Mouse (Mus musculus): ENCODE measurements around the gene Gp1ba. TPM values are rescaled to one million over a fixed set of nuclear protein-coding genes. Genes with fewer than 3 reads are reported as not detected.

Gene Gp1ba
- polyA plus RNA-seq, 2 experiments, result 4.5 to 7.6 TPM

DNA sequence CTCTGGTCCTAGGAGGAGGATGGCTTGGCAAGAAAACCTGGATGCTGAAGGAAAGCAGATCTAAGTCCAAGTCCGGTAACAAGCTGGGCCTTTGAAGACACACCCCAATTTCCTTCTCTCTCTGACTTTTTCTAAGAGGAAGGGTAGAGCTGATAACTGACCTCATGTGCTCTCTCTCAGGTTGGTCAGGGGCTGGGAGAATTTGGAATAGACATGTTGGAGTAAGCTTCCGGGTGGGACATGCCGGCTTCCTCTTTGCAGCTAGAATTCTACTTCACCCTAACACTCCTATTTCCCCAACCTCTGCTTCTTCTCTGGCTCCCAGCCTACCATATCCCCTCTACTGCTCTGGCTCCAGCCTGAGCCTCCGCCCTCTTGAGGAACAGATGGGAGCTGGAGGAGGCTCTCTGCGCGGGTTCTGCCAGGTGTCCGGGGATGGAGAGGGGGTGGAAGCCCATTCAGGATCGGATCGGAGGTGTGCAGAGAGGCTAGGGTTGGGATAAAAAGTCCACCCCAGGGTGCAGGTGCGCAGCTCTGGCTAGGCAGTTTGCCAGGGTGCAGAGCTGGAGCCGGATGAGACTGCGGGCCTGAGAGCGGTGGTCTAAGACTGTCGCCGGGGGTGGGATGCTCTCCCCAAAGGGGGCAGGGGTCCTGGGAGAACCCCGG lies 48.1 kb downstream of the Gp1ba start:
- Histone ChIP-seq H3K4me3 (ENCODE audit: insufficient read depth in 1 of 2, low read depth in 2 of 2, low read length in 2 of 2) (peak overlapping the region; percentile 75 to 84), H3K4me2 (ENCODE audit: low read depth) (peak overlapping the region; percentile 83), H3K4me1 (replicated peaks; ENCODE audit: control insufficient read depth in 2 of 2, insufficient read depth in 2 of 2, low read length in 1 of 2) (peaks cover 0 to 14% of the 10 kb centered on the region in 2 experiments; a peak in 3 of 4 replicates), H3K36me3 (replicated peaks; ENCODE audit: control insufficient read depth, insufficient read depth, low read depth) (no peaks in the 10 kb centered on the region; the same call in 1 of the 2 replicates), H3K27me3 (ENCODE audit: control insufficient read depth, insufficient read depth, low read length) (no peaks in the 10 kb centered on the region; the same call in 1 of the 2 replicates), H3K9ac (replicated peaks) (peak overlapping the region; percentile 69), H3K9me3 (ENCODE audit: control insufficient read depth, low read length) (no peaks in the 10 kb centered on the region), H3K27ac (no peak overlapping the region)
- TF ChIP-seq CTCF (IDR thresholded peaks at IDR 0.05; ENCODE audit: low read depth) (0 out of 2 replicates have a peak, but pooled peaks have one; percentile 13), EP300 (IDR thresholded peaks at IDR 0.05; ENCODE audit: low read depth) (no peak)
- DNase-seq (ENCODE audit: low read depth in 3 of 3, low spot score in 3 of 3) (no peak), ATAC-seq (ENCODE audit: insufficient read depth) (peak; percentile 20)
- WGBS (ENCODE audit: insufficient replicate concordance), result 3% methylated on average over 16 of the region's 16 CpGs

GRCm38 (mm10) chr11:70687601-70688199 lies 48.8 kb downstream of the Gp1ba start, which contains the start of gene Camta2:
Gene Camta2 (minus strand): TSS chr11:70688105.
- no peaks in the 10 kb centered on the region for H3K9me3 ChIP-seq (ENCODE audit: control insufficient read depth, low read length)
- DNase-seq (ENCODE audit: low read depth in 3 of 3, low spot score in 3 of 3), result no peak
- H3K36me3 ChIP-seq (replicated peaks; ENCODE audit: control insufficient read depth, insufficient read depth, low read depth), result no peaks in the 10 kb centered on the region
- peak within 1 kb of the TSS; percentile 69 for H3K9ac ChIP-seq (replicated peaks)
- H3K27ac ChIP-seq, result no peak within 1 kb of the TSS
- H3K4me2 ChIP-seq (ENCODE audit: low read depth), result peak within 1 kb of the TSS; percentile 83
- ATAC-seq (ENCODE audit: insufficient read depth), result peak; percentile 73
- H3K27me3 ChIP-seq (ENCODE audit: control insufficient read depth, insufficient read depth, low read length), result no peaks in the 10 kb centered on the region; the same call in 1 of the 2 replicates
- under 1% methylated on average over 48 of the region's 55 CpGs for WGBS (ENCODE audit: insufficient replicate concordance)
- peaks cover 0 to 9% of the 10 kb centered on the region in 2 experiments; a peak in 3 of 4 replicates for H3K4me1 ChIP-seq (replicated peaks; ENCODE audit: control insufficient read depth in 2 of 2, insufficient read depth in 2 of 2, low read length in 1 of 2)
- peak within 1 kb of the TSS; percentile 75 to 84 for H3K4me3 ChIP-seq (ENCODE audit: insufficient read depth in 1 of 2, low read depth in 2 of 2, low read length in 2 of 2)
- TF ChIP-seq EP300 (IDR thresholded peaks at IDR 0.05; ENCODE audit: low read depth) (no peak), CTCF (IDR thresholded peaks at IDR 0.05; ENCODE audit: low read depth) (peak; percentile 59)

- DNase-seq (ENCODE audit: low read depth in 3 of 3, low spot score in 3 of 3) (no peak), ATAC-seq (ENCODE audit: insufficient read depth) (no peak)
- WGBS (ENCODE audit: insufficient replicate concordance), result 42% methylated on average over 8 of the region's 8 CpGs
- Histone ChIP-seq H3K4me1 (replicated peaks; ENCODE audit: control insufficient read depth in 2 of 2, insufficient read depth in 2 of 2, low read length in 1 of 2) (peaks cover 0 to 9% of the 10 kb centered on the region in 2 experiments; a peak in 3 of 4 replicates), H3K27ac (no peak overlapping the region), H3K4me3 (ENCODE audit: insufficient read depth in 1 of 2, low read depth in 2 of 2, low read length in 2 of 2) (peak overlapping the region; percentile 75 to 84), H3K27me3 (ENCODE audit: control insufficient read depth, insufficient read depth, low read length) (no peaks in the 10 kb centered on the region; the same call in 1 of the 2 replicates), H3K36me3 (replicated peaks; ENCODE audit: control insufficient read depth, insufficient read depth, low read depth) (no peaks in the 10 kb centered on the region), H3K9ac (replicated peaks) (peak overlapping the region; percentile 69), H3K9me3 (ENCODE audit: control insufficient read depth, low read length) (no peaks in the 10 kb centered on the region), H3K4me2 (ENCODE audit: low read depth) (peak overlapping the region; percentile 83)
- TF ChIP-seq CTCF (IDR thresholded peaks at IDR 0.05; ENCODE audit: low read depth) (no peak), EP300 (IDR thresholded peaks at IDR 0.05; ENCODE audit: low read depth) (no peak)
These were observed 49.5 kb downstream of the Gp1ba start for GRCm38 (mm10) chr11:70688372-70688771.

DNA sequence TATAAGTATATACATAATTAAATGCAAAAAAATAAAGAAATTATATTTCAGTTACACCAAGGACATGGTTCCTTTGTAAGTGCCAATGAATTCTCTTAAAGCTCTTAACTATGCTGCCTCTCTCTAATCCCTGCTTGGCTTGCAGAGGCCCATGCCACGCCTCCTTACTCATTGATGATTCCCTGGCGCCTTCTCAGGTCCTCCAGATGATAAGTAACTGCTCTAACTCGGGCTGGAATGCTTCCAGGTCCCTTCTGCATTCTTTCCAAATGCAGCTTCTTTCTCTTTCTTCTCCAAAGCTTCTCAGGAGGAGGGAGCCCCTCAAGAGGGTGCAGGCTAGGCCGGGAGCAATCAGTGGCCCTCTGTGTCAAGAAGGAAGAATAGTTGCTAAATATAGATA lies 50.7 kb downstream of the Gp1ba start:
- H3K9me3 ChIP-seq (ENCODE audit: control insufficient read depth, low read length), result no peaks in the 10 kb centered on the region
- H3K27ac ChIP-seq, result no peak overlapping the region
- DNase-seq (ENCODE audit: low read depth in 3 of 3, low spot score in 3 of 3) (no peak), ATAC-seq (ENCODE audit: insufficient read depth) (no peak)
- no peak overlapping the region for H3K4me2 ChIP-seq (ENCODE audit: low read depth)
- no peaks in the 10 kb centered on the region; the same call in 1 of the 2 replicates for H3K27me3 ChIP-seq (ENCODE audit: control insufficient read depth, insufficient read depth, low read length)
- no peak overlapping the region for H3K4me3 ChIP-seq (ENCODE audit: insufficient read depth in 1 of 2, low read depth in 2 of 2, low read length in 2 of 2)
- no peaks in the 10 kb centered on the region for H3K36me3 ChIP-seq (replicated peaks; ENCODE audit: control insufficient read depth, insufficient read depth, low read depth)
- TF ChIP-seq EP300 (IDR thresholded peaks at IDR 0.05; ENCODE audit: low read depth) (no peak), CTCF (IDR thresholded peaks at IDR 0.05; ENCODE audit: low read depth) (no peak)
- WGBS (ENCODE audit: insufficient replicate concordance), result 51% methylated on average over 4 of the region's 4 CpGs
- no peak overlapping the region for H3K9ac ChIP-seq (replicated peaks)
- peaks cover 0 to 9% of the 10 kb centered on the region in 2 experiments; a peak in 3 of 4 replicates for H3K4me1 ChIP-seq (replicated peaks; ENCODE audit: control insufficient read depth in 2 of 2, insufficient read depth in 2 of 2, low read length in 1 of 2)

Other genes with a start within 250 kb of the Gp1ba start
- 9.6 and 9.8 TPM in 2 replicates for gene Pelp1, start 229.1 kb upstream of the Gp1ba start, polyA plus RNA-seq (2012; rRNA removed)
- gene Pelp1, start 229.1 kb upstream of the Gp1ba start, polyA plus RNA-seq (2014; fragmentation: Nextera tagmentation; extraction: Ambion mirVana), result 12.1 and 13.8 TPM in 2 replicates
- gene Arrb2, start 206.5 kb upstream of the Gp1ba start, polyA plus RNA-seq (2012; rRNA removed), result 17.8 and 19.4 TPM in 2 replicates
- gene Arrb2, start 206.5 kb upstream of the Gp1ba start, polyA plus RNA-seq (2014; fragmentation: Nextera tagmentation; extraction: Ambion mirVana), result 9.8 and 11.0 TPM in 2 replicates
- gene Med11, start 187.2 kb upstream of the Gp1ba start, polyA plus RNA-seq (2012; rRNA removed), result 11.9 and 12.8 TPM in 2 replicates
- gene Med11, start 187.2 kb upstream of the Gp1ba start, polyA plus RNA-seq (2014; fragmentation: Nextera tagmentation; extraction: Ambion mirVana), result 17.0 and 20.0 TPM in 2 replicates
- gene Zmynd15, start 179.7 kb upstream of the Gp1ba start, polyA plus RNA-seq (2012; rRNA removed), result 0.28 and 0.31 TPM in 2 replicates
- gene Zmynd15, start 179.7 kb upstream of the Gp1ba start, polyA plus RNA-seq (2014; fragmentation: Nextera tagmentation; extraction: Ambion mirVana), result 0.10 and 0.29 TPM in 2 replicates
- 0.94 and 1.1 TPM in 2 replicates for gene Cxcl16, start 179.1 kb upstream of the Gp1ba start, polyA plus RNA-seq (2012; rRNA removed)
- gene Cxcl16, start 179.1 kb upstream of the Gp1ba start, polyA plus RNA-seq (2014; fragmentation: Nextera tagmentation; extraction: Ambion mirVana), result 0.79 and 1.5 TPM in 2 replicates
- 0.90 and 1.4 TPM in 2 replicates for gene Tm4sf5, start 133.9 kb upstream of the Gp1ba start, polyA plus RNA-seq (2012; rRNA removed)
- gene Tm4sf5, start 133.9 kb upstream of the Gp1ba start, polyA plus RNA-seq (2014; fragmentation: Nextera tagmentation; extraction: Ambion mirVana), result 2.1 and 2.4 TPM in 2 replicates
- 0.23 TPM in 1 of 2 replicates, not detected in the other for gene Vmo1, start 124.5 kb upstream of the Gp1ba start, polyA plus RNA-seq (2012; rRNA removed)
- 0.21 and 0.51 TPM in 2 replicates for gene Vmo1, start 124.5 kb upstream of the Gp1ba start, polyA plus RNA-seq (2014; fragmentation: Nextera tagmentation; extraction: Ambion mirVana)
- gene Gltpd2, start 119.9 kb upstream of the Gp1ba start, polyA plus RNA-seq (2012; rRNA removed), result 11.2 and 15.7 TPM in 2 replicates
- gene Gltpd2, start 119.9 kb upstream of the Gp1ba start, polyA plus RNA-seq (2014; fragmentation: Nextera tagmentation; extraction: Ambion mirVana), result 18.4 and 20.3 TPM in 2 replicates
- gene Psmb6, start 113.8 kb upstream of the Gp1ba start, polyA plus RNA-seq (2012; rRNA removed), result 155 and 171 TPM in 2 replicates
- 345 and 363 TPM in 2 replicates for gene Psmb6, start 113.8 kb upstream of the Gp1ba start, polyA plus RNA-seq (2014; fragmentation: Nextera tagmentation; extraction: Ambion mirVana)
- gene Gm40193, start 106.2 kb upstream of the Gp1ba start, polyA plus RNA-seq (2012; rRNA removed), result not detected in 2 replicates
- not detected in 2 replicates for gene Gm40193, start 106.2 kb upstream of the Gp1ba start, polyA plus RNA-seq (2014; fragmentation: Nextera tagmentation; extraction: Ambion mirVana)
- gene Pld2, start 99.1 kb upstream of the Gp1ba start, polyA plus RNA-seq (2012; rRNA removed), result 1.9 and 2.6 TPM in 2 replicates
- gene Pld2, start 99.1 kb upstream of the Gp1ba start, polyA plus RNA-seq (2014; fragmentation: Nextera tagmentation; extraction: Ambion mirVana), result 1.3 and 1.5 TPM in 2 replicates
- gene Mink1, start 76.2 kb upstream of the Gp1ba start, polyA plus RNA-seq (2012; rRNA removed), result 13.7 and 14.1 TPM in 2 replicates
- gene Mink1, start 76.2 kb upstream of the Gp1ba start, polyA plus RNA-seq (2014; fragmentation: Nextera tagmentation; extraction: Ambion mirVana), result 3.7 and 5.0 TPM in 2 replicates
- not detected in 2 replicates for gene 4930544D05Rik, start 23.3 kb upstream of the Gp1ba start, polyA plus RNA-seq (2012; rRNA removed)
- not detected in 2 replicates for gene 4930544D05Rik, start 23.3 kb upstream of the Gp1ba start, polyA plus RNA-seq (2014; fragmentation: Nextera tagmentation; extraction: Ambion mirVana)
- not detected in 2 replicates for gene Chrne, start 19.9 kb upstream of the Gp1ba start, polyA plus RNA-seq (2012; rRNA removed)
- gene Chrne, start 19.9 kb upstream of the Gp1ba start, polyA plus RNA-seq (2014; fragmentation: Nextera tagmentation; extraction: Ambion mirVana), result not detected in 2 replicates
- gene Rnf167, start 8.1 kb downstream of the Gp1ba start, polyA plus RNA-seq (2012; rRNA removed), result 47.7 and 48.4 TPM in 2 replicates
- 56.0 and 66.9 TPM in 2 replicates for gene Rnf167, start 8.1 kb downstream of the Gp1ba start, polyA plus RNA-seq (2014; fragmentation: Nextera tagmentation; extraction: Ambion mirVana)
- gene Slc25a11, start 8.4 kb downstream of the Gp1ba start, polyA plus RNA-seq (2012; rRNA removed), result 39.0 and 43.9 TPM in 2 replicates
- 60.8 and 67.8 TPM in 2 replicates for gene Slc25a11, start 8.4 kb downstream of the Gp1ba start, polyA plus RNA-seq (2014; fragmentation: Nextera tagmentation; extraction: Ambion mirVana)
- 421 and 438 TPM in 2 replicates for gene Pfn1, start 15.5 kb downstream of the Gp1ba start, polyA plus RNA-seq (2012; rRNA removed)
- gene Pfn1, start 15.5 kb downstream of the Gp1ba start, polyA plus RNA-seq (2014; fragmentation: Nextera tagmentation; extraction: Ambion mirVana), result 957 and 1,007 TPM in 2 replicates
- gene Eno3, start 18.1 kb downstream of the Gp1ba start, polyA plus RNA-seq (2012; rRNA removed), result 3.4 and 3.7 TPM in 2 replicates
- 3.6 and 3.9 TPM in 2 replicates for gene Eno3, start 18.1 kb downstream of the Gp1ba start, polyA plus RNA-seq (2014; fragmentation: Nextera tagmentation; extraction: Ambion mirVana)
- 24.6 and 42.0 TPM in 2 replicates for gene Spag7, start 30.3 kb downstream of the Gp1ba start, polyA plus RNA-seq (2012; rRNA removed)
- gene Spag7, start 30.3 kb downstream of the Gp1ba start, polyA plus RNA-seq (2014; fragmentation: Nextera tagmentation; extraction: Ambion mirVana), result 27.4 and 29.6 TPM in 2 replicates
- gene Camta2, start 49.0 kb downstream of the Gp1ba start, polyA plus RNA-seq (2012; rRNA removed), result 2.7 and 3.1 TPM in 2 replicates
- 2.1 and 2.5 TPM in 2 replicates for gene Camta2, start 49.0 kb downstream of the Gp1ba start, polyA plus RNA-seq (2014; fragmentation: Nextera tagmentation; extraction: Ambion mirVana)
- 0.63 and 1.2 TPM in 2 replicates for gene Inca1, start 61.0 kb downstream of the Gp1ba start, polyA plus RNA-seq (2012; rRNA removed)
- gene Inca1, start 61.0 kb downstream of the Gp1ba start, polyA plus RNA-seq (2014; fragmentation: Nextera tagmentation; extraction: Ambion mirVana), result 0.71 and 1.4 TPM in 2 replicates
- 4.6 and 5.9 TPM in 2 replicates for gene Kif1c, start 61.4 kb downstream of the Gp1ba start, polyA plus RNA-seq (2012; rRNA removed)
- 2.2 and 2.9 TPM in 2 replicates for gene Kif1c, start 61.4 kb downstream of the Gp1ba start, polyA plus RNA-seq (2014; fragmentation: Nextera tagmentation; extraction: Ambion mirVana)
- 0.38 and 0.64 TPM in 2 replicates for gene Zfp3, start 125.1 kb downstream of the Gp1ba start, polyA plus RNA-seq (2012; rRNA removed)
- gene Zfp3, start 125.1 kb downstream of the Gp1ba start, polyA plus RNA-seq (2014; fragmentation: Nextera tagmentation; extraction: Ambion mirVana), result 0.85 and 1.1 TPM in 2 replicates
- 0.10 and 0.12 TPM in 2 replicates for gene Scimp, start 173.5 kb downstream of the Gp1ba start, polyA plus RNA-seq (2012; rRNA removed)
- gene Scimp, start 173.5 kb downstream of the Gp1ba start, polyA plus RNA-seq (2014; fragmentation: Nextera tagmentation; extraction: Ambion mirVana), result 0.51 and 0.64 TPM in 2 replicates
- gene Rabep1, start 205.7 kb downstream of the Gp1ba start, polyA plus RNA-seq (2012; rRNA removed), result 2.1 and 3.7 TPM in 2 replicates
- gene Rabep1, start 205.7 kb downstream of the Gp1ba start, polyA plus RNA-seq (2014; fragmentation: Nextera tagmentation; extraction: Ambion mirVana), result 9.1 and 10.3 TPM in 2 replicates

Measured in liver, embryonic 14.5 days (tissue).